Comparison of ENCODE assay signal across 18 mouse cellular contexts in genomic region chr15:6790011-6790410, GRCm38 (mm10).
"Had no signal": no experiment of that assay in that cellular context is flagged by ENCODE, and none has a peak within 500 bp of the region (broad histone marks: within the 10 kb centered on the region; RNA-seq: fewer than 3 reads in every experiment).

No protein-coding gene starts in this region.

- H3K4me2 ChIP-seq: limb, embryonic 13.5 days; liver, embryonic 12.5 days; liver, embryonic 15.5 days; lung, embryonic 14.5 days; midbrain, embryonic 11.5 days had no signal

- H3K27ac ChIP-seq: kidney, postnatal 0 days; layer of hippocampus, adult 2 months; left cerebral cortex, adult 2 months; limb, embryonic 13.5 days; liver, embryonic 12.5 days; liver, embryonic 15.5 days had no signal

- H3K4me3 ChIP-seq: layer of hippocampus, adult 2 months; left cerebral cortex, adult 2 months; limb, embryonic 13.5 days; liver, embryonic 12.5 days; liver, embryonic 15.5 days had no signal

- H3K9ac ChIP-seq: limb, embryonic 13.5 days; liver, embryonic 12.5 days; liver, embryonic 15.5 days; lung, embryonic 14.5 days had no signal

- DNase-seq: kidney, adult 18-20 months; kidney, adult 9 months; kidney, postnatal 25 days; layer of hippocampus, postnatal 36 days; liver; lung, embryonic 14.5 days; midbrain, embryonic 14.5 days; thymus, adult 18-20 months; thymus, postnatal 36 days had no signal

- H3K4me1 ChIP-seq: liver, embryonic 12.5 days; liver, embryonic 15.5 days had no signal

- H3K27me3 ChIP-seq: limb, embryonic 13.5 days; liver, embryonic 12.5 days; liver, embryonic 15.5 days had no signal

- H3K9me3 ChIP-seq: limb, embryonic 13.5 days; liver, embryonic 12.5 days; liver, embryonic 15.5 days had no signal

- ATAC-seq: inflammation-experienced regulatory T-cells, adult 6 months; intestine, embryonic 16.5 days; liver, embryonic 12.5 days had no signal
